Mouse (Mus musculus) frontal cortex, postnatal 10 days (tissue): ENCODE results near the gene Nol9.
A peak's percentile ranks its signal among the peaks of the same experiment; 100 is the strongest.

ENCODE experiments used
- DNase-seq, 2 experiments: peaks; one replicate each; pipeline ENCODE4 v3.0.0; 2022; ENCODE audit warnings: low spot score in 2 of 2, mixed read lengths in 1 of 2

Gene Nol9

DNA sequence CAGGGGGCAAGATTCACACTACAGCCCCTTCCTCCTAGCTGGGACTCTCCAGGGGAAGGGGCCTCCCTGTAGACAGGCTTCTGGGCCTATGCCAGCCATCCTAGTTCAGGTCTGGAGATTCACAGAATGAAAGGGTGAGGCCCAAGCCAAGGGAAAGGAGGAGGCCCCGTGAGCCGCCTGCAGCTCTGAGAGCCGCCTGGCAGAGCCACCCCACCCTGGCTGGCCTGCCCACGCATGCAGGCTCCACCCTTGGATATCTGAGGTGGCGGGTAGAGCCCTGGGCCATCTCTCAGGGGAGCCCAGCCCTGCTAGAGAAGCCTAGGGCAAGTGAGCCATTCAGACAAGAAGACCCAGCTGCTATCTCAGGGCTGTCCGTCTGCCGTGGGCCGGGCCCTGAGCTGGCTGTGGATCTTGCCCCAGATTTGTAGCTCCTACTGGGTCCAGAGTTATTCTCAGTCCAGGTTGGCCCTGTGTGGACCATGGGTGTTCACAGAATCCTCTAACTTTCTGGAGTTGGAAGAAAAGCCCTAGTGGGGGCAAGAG is 53.7 kb downstream of the Nol9 start:
- DNase-seq, result no peak

DNA sequence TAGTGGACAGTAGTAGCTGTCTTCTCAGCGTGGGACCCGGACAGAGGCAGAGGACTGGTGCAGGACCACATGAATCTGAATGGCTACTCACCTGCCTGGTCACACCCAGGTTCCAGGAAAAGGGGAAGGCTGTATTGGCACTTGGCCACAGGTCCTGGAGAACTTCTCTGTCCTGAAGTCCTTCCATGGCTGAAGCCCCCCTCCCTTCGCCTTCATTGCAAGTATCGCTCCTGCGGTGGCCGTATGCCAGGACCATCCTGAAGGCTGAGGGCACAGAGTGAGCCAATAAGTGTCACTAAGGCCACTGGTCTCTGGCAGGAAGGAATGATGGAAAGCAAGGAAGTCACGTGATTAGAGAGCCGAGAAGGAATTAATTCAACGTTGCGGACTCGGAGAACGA is 55.1 kb downstream of the Nol9 start:
- DNase-seq, result no peak

DNA sequence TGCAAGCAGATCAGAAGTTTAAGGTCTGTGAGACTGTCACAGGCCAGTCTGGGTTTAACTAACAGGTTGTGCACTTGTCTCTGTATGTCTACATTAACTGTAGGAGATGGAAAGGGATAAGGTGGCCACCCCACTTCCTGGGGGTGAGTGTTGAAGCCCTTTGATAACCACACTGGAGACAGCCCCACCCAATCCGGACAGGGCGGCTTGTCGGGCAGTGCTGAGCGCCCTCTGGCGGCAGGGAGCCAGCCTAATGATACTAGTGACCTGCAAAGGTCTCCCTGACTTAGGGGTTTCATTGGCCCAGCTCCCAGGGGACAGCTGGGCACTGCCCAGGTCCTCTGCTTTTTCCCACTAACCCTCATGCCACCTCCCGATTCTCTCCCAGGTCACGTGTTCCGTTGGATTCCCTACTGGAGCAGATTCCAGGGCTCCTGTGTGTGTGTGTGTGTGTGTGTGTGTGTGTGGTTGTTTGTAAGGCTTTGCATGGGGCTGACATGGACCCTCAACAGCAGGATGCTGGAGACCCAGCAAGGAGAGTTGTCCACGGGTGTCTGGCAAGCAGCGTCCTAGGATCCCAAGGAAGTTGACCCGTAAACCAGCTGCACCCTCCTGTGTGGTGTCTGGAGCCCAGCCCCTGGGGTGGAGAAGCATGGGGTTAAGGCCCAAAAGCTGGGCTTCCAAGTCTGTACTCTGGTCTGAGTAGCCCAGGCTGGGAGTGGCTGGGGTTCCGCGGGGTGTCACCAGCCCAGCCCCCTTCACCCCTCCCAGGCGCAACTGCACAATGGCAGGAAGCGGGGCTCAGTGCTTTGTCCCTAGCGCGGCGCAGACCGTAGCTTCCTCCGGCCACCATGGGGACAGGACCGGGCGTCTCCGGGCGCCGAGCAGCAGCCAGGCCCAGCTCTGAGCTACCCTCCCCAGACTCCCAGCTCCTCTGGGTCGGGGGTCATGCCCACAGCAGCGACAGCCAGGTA is 57.1 kb downstream of the Nol9 start:
- no peak for DNase-seq

DNA sequence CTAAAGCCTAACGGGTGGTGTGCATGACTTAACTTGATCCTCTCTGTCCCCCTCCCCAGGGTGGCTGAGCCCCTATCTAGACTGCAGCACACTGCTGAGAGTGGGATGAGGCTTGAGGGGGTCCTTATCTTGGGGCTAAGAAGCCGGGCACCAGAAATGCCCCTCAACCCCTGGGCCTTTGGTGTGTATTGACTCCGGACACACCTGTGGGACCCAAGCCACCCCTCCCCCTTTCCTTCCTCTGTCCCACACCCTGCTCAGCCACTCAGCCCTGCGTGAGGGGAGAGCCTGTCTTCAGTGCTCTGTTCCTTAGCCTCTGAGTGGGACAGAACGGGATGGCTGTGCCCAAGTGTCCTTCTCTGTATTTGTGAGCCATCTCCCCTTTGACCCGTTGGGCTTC is 57.8 kb downstream of the Nol9 start:
- no peak for DNase-seq

DNA sequence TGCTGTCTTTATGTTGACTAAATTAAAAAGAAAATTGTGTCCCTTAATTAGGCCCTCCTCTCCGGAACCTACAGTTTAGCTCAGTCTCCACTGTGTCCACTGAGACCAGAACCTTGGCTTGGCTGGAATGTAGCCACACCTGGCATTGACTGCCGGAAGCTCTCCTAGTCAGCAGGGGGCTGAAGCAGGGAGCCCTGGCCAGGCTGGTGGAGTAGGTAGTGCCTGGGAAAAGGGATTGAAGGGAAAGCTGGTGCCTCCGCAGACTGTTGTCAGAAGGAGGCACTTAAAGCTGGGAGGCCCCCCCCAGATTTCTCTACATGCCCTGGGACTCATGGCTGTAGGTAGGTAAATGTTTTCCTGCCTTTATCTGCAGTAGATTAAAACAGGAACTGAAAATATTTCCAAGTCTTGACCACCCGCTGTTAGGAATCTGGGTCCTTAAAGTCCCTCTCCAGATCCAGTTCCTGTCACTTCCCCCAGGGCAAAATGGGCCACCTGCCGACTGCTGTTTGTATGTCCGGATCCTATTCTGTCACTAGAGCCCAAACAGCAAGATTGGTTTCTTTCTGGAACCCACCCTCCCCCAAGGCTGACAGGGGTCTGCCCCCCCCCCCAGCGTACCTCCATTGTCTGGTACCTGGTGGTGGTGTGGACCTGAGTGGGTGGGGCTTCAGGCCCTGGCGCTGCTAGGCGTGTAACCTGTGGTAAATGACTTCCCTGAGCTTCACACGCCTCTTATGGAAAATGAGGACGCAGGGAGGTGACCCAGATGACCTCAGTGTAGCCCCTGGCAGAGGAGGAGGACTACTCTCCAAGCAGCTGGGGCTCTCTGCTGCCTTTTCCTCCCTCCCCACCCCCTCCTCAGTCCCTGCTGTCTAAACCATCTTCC is 59.0 kb downstream of the Nol9 start:
- DNase-seq, result no peak

DNA sequence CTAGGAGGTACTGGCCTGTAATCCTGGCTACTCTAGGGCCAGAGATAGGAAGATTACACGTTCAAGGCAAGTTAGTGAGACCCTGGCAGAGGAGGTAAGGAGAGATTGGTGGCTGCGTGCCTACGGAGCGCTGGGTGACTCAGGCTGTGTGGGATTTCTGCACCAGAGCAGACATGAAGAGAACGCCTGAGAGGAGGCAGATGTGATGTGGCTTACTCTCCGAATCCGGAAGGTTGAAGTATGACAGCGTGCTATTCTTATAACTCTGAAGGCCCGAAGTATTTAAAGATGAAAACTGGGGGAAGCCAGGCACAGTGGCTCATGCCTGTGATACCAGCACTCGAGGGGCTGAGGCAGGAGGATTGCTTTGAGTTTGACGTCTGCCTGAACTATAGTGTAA is 61.4 kb downstream of the Nol9 start:
- no peak for DNase-seq

DNA sequence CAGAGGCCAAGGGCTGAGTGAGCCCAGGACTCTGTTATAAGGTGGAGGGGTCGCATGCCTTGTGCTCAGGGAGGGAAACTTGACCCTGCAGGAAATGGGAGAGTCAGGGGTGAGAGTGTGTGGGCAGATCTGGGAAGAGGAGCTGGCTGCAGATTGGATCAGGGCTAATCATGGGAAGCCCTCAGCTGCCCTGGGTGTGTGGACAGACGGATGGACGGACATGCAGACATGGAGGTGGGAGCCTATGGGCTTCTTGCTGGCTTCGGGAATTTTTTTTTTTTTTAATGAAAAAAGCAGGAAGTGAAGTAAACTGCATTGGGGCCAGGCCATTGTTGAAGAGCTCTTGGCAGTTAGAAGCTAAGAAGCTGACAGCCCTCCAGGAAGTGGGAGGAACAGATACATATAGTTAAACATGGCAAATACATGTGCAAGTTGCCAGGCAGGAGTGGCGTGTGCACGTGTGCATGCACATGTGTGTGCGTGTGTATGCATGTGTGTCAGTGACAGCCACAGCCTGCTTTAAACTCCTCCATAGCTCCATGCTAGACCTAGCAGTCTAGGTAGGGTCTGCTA is 62.0 kb downstream of the Nol9 start:
- no peak for DNase-seq

DNA sequence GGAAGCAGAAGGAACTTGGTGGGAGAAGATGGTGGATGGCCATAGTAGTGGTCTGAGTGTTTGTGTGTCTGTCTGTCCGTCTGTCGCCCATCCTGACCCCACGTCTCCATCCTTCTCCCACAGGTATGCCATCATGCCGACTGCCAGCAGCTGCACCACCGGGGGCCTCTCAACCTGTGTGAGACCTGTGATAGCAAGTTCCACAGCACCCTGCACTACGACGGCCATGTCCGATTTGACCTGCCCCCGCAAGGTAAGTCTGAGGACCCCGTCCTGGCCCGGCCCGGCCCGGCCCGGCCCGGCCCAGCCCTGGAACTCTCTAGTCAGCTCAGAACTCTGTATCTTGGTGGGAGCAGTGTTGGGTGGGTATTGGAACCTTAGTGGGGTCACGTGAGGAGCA is 62.8 kb downstream of the Nol9 start:
- DNase-seq, result peak in 1 of 2 experiments; percentile 17

DNA sequence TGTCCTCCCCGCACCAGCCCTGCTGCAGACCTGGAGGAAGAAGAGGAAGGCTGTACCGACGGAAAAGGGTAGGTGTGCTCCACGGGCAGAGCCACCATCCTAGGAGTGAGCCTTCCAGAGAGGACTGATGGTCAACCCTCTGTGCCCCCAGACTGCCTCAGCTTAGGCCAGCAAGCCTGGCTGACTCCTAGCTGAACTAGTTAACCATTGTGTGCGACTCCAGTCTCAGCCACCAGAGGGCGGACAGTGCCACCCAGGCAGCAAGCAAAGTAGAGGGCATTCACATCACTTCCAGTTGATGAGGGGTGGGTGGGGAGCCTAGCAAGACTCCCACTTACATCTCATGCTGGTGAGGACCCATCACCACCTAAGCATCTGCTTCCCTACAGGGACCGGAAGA is 63.9 kb downstream of the Nol9 start:
- DNase-seq, result peak in 1 of 2 experiments; percentile 69

DNA sequence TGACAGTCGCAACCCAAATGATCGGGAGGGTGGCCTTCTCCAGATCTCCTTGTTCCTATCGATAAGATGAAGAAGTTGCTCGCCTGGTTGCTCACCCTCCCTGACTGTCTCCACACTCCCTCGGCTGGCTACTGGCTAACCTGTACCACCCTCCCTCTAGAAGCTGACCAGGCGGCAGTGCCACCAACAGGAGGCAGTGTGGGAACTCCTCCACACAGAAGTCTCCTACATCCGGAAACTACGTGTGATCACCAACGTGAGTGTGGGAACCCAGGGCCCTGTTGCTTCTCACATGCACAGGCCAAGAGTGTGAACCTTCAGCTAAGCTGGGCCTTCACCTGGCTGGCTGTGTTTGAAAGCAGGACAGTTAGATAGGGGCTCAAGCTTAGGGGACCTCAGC is 67.6 kb downstream of the Nol9 start:
- no peak for DNase-seq

DNA sequence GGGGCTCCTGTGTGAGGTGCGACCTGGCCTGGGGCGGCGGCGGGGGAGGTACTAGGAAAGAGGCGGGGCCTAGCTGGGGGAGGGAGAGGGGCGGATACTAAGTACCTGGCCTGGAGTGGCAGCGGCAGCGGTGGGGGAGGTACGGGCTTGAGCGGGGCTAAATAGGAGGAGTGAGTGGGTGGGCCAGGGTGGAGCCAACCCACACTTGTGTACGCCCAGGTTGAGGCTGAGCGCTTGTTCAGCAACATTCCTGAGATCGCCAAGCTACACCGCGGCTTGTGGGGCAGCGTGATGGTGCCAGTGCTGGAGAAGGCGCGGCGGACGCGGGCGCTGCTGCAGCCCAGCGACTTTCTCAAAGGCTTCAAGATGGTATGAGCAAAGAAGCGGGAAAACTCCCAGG is 68.4 kb downstream of the Nol9 start:
- no peak for DNase-seq

DNA sequence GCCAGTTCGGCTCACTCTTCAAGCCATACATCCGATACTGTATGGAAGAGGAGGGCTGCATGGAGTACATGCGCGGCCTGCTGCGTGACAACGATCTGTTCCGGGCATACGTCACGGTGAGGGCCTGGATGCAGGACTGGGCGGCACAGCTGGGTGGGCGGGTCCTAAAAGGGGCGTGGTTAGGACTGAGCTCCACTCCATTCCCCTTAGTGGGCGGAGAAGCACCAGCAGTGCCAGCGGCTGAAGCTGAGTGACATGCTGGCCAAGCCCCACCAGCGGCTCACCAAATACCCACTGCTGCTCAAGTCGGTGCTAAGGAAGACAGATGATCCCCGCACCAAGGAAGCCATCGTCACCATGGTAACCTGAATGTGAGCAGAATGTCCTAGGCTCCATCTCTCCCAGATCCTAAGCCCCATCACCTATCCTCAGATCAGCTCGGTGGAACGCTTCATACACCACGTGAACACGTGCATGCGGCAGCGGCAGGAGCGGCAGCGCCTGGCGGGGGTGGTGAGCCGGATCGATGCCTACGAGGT is 68.9 kb downstream of the Nol9 start:
- peak; percentile 63 to 69 for DNase-seq

DNA sequence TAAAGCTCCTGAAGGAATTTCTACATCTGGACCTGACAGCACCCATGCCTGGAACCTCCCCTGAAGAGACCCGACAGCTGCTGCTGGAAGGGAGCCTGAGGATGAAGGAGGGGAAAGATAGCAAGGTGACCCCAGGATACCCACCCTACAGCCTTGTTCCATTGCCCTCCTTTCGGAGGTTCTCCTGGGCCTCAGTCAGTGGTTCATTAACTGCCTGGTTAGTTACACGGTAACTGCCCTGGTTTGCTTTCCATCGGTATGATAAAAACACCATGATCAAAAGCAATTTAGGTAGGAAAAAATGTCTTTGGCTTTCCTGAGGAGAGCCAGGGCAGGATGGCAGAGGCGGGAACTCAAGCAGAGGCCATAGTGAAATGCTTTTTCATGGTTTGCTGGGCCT is 69.6 kb downstream of the Nol9 start:
- DNase-seq, result no peak

DNA sequence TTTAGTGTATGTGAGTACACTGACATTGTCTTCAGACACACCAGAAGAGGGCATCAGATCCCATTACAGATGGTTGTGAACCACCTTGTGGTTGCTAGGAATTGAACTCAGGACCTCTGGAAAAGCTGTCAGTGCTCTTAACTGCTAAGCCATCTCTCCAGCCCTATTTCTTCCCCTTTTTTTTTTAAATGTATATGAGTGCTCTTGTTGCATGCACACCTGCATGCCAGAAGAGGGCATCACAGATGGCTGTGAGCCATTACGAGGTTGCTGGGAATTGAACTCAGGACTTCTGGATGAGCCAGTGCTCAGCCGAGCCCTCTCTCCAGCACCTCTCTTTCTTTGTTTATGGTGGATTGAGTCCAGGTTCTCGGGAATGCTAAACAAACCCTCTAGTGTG is 70.4 kb downstream of the Nol9 start:
- no peak for DNase-seq

DNA sequence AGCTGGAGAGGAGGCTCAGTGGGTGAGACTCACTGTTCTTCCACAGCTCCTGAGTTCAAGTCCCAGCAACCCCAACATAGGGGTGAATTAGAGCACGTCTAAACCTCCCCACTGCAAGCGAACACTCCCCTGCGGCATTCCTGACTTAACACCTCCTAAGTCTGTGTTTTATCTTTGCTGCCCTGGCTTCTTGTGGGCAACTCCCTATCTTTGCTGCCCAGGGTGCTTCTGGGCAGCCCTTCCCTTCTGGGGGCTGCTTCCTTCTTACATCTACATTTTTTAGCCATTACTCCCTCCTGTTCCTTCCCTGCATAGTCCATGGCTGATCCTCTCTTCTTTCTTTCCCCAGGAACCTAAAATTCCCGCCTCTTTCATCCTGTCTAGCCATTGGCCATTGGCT is 71.6 kb downstream of the Nol9 start:
- no peak for DNase-seq
